Mouse (Mus musculus): ENCODE measurements around the gene Ggnbp2. TPM values are rescaled to one million over a fixed set of nuclear protein-coding genes. Genes with fewer than 3 reads are reported as not detected.
"Not testable (repeated sequence)": the region's sequence is repeated elsewhere in the genome, so short reads cannot be mapped to it uniquely, and the experiment has no call there.

The Ggnbp2 gene
- total RNA-seq, 2 experiments from 2014 or later, result 506 to 686 TPM

DNA sequence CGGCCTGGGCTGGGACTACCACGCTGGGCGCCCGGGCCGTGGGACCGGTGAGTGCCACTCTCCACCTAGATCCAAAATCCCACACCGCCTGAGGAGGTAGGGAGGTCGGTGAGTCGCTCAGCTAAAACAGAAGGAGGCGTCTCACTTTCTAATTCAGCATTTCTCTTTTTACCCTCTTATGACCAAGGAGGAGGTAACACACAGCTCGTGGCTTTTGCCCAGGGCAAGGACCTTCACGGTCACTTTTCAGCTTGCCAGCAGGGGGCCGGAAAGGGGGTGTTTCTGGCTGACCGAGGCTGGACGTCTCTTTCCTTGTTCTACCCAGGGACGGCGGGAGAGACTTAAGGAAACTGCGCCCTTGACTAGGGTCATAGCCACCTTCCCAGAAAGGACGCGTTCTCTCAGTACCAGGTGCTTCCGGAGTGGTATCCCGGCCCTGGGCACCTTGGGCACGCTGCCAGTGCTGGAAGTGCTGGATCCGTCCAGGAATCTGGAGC is 9.9 kb upstream of the Ggnbp2 start:
- peak; percentile 56 for ATAC-seq (replicated peaks; ENCODE audit: low FRiP score, poor library complexity, severe bottlenecking)

DNA sequence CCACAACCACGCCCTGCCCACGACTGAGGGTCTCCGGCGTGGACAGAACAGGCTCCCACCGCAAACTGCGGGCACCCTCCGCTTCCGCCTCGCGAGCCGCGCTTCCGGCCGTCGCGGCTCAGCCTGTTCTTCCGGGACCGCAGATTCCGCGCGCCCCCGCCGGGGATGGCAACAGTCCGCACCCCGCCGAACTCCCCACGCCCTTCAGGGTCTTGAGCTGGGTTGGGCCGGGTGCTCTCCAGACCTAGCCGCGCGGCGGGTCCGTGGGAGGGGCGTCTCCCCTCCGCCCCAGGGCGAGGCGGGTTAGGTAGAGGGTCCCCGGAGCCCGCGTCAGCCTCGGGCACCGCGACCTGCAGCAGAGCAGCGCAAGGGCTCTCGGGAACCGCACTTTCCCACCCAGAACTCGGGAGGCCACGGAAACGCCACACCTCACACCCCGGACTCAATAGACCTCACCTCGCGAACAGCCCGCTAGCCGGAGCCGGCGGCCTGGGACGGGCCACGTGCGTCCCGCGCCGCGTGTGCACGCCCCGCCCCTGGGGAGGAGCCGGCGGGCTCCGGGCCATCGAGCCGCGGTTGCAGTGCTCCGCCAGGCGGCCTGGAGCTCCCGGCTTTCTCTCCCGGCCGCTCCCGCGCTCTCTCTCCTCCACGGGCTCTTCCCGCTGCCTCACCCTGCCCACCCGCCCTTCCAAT is 9.3 kb upstream of the Ggnbp2 start, which contains the start of the genes Myo19 and Pigw:
Myo19 (plus strand) TSS at position 377 of the 693 bp plus-strand sequence.
Pigw (minus strand) TSS at position 514 of the 693 bp plus-strand sequence.
- peak; percentile 89 for ATAC-seq (replicated peaks; ENCODE audit: low FRiP score, poor library complexity, severe bottlenecking)

GRCm38 (mm10) chr11:84879007-84879771 is 8.6 kb upstream of the Ggnbp2 start:
- no peak for ATAC-seq (replicated peaks; ENCODE audit: low FRiP score, poor library complexity, severe bottlenecking)

DNA sequence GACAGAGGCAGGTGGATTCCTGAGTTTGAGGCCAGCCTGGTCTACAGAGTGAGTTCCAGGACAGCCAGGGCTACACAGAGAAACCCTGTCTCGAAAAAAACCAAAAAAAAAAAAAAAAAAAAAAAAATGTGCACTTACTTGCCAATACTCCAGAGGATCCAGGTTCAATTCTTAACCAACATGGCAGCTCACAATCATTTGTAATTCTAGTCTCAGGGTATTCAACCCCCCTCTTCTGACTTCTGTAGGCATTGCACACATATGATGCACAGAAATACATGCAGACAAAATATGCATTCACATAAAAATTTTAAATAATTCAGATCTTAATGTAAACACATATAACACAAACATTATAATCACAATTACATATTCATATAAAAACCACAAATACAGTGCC is 5.4 kb upstream of the Ggnbp2 start:
- ATAC-seq (replicated peaks; ENCODE audit: low FRiP score, poor library complexity, severe bottlenecking), result not testable (repeated sequence)

DNA sequence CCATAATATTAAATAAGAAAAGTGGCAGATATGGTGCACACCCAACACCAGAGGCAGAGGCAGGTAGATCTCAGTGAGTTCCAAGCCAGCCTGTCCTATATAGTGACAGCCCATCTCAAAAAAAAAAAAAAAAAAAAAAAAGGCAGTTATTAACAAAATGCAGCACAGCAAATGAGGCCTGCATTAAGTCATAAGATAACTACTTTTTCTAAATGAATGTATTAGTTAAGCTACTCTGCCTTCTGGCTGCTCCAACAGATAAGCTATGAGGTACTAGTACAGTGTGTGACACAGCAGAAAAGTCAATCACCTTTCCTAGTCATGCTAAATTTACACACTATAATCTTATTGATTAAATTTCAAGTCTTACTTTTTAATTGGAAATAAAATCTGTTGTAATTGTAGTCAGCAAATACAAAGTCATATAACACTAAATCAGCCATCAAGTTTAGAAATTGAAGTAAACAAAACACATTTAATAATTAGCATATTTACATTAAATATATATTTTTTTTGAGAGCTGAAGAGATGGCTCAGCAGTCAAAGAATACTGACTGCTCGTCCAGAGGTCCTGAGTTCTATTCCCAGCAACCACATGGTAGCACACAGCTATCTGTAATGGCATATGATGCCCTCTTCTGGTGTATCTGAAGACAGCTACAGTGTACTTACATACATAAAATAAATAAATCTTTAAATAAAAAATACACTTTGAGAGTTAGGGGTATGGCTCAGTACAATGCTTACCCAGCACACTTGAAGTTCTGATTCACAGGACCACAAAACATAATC is 2.6 kb upstream of the Ggnbp2 start:
- ATAC-seq (replicated peaks; ENCODE audit: low FRiP score, poor library complexity, severe bottlenecking), result peak; percentile 71

- ATAC-seq (replicated peaks; ENCODE audit: low FRiP score, poor library complexity, severe bottlenecking), result no peak
Observed at GRCm38 (mm10) chr11:84871548-84872069, 992 bp upstream of the Ggnbp2 start.

GRCm38 (mm10) chr11:84871046-84871445 is 429 bp upstream of the Ggnbp2 start:
- ATAC-seq (replicated peaks; ENCODE audit: low FRiP score, poor library complexity, severe bottlenecking), result peak; percentile 13

DNA sequence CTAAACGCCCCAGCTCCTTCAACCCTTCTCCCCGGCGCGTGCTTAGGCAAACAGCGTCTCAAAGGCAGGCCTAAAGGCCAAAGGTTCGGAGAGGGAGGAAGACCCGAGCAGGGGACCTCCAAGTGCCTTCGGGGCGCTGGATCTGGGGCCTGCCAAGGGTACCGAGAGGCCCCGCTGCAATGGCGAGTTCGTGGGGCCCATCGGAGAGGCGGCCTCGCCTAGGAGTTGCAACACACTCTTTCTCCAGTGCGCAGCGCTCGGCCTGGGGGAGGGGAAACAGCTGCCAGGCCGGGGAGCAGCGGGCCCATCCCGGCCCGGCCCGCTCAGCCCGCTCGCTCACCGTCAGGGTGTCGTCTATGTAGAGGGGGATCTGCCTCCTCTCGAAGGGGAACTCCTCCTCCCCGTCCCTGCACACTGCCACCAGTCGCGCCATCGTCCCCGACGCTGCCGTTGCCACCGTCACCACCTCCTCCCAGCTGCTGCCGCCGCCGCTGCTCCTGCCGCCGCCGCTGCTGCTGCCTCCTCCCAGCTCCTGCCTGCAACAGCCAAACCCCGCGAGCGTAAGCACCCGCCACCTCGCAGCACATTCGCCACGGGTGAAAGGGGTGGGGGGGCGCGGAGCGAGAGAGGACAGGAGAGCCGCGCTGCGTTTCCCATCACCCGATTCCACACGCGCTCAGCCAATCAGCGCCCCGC is 932 bp downstream of the Ggnbp2 start:
- peak; percentile 63 for ATAC-seq (replicated peaks; ENCODE audit: low FRiP score, poor library complexity, severe bottlenecking)

DNA sequence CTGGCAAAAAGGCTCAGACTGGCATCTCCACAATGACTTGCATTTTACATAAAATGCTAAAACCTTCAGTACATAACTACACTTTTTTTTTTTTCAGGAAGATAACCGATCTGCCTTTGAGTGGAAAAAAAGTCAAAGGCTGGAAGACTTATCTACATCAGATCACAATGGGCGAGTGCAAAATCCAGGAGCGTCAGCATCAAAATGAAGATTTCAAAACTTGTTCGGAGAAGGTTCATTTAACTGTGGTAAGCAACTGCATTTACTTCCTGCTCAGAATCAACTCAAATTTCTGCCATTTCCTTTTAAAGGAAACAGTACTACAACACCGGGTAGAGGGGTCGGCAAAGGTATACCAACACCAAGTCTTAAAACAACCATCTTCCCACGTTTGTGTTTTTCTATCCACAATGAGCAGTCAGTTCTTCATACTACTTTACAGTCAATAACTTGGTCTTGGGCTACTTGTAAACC is 1.8 kb downstream of the Ggnbp2 start:
- no peak for ATAC-seq (replicated peaks; ENCODE audit: low FRiP score, poor library complexity, severe bottlenecking)

GRCm38 (mm10) chr11:84867586-84867985 is 3.0 kb downstream of the Ggnbp2 start:
- no peak for ATAC-seq (replicated peaks; ENCODE audit: low FRiP score, poor library complexity, severe bottlenecking)

DNA sequence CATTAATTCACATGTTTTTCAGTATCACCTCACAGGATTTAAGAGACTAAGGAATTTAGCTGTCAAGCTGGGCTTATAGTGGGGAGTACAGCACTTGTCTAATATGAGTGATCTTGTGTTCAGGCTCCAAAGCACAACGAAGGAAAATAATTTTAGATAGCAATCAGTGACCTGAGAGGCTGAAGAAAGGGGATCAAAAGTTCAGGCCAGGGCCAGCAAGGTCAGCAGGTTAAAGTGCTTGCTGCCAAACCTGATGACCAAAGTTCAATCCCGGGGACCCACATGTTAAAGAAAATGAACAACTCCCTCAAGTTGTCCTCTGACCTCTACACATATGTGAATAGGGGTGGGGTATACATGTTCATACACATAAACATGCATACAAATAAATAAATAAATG is 5.3 kb downstream of the Ggnbp2 start:
- ATAC-seq (replicated peaks; ENCODE audit: low FRiP score, poor library complexity, severe bottlenecking), result no peak

DNA sequence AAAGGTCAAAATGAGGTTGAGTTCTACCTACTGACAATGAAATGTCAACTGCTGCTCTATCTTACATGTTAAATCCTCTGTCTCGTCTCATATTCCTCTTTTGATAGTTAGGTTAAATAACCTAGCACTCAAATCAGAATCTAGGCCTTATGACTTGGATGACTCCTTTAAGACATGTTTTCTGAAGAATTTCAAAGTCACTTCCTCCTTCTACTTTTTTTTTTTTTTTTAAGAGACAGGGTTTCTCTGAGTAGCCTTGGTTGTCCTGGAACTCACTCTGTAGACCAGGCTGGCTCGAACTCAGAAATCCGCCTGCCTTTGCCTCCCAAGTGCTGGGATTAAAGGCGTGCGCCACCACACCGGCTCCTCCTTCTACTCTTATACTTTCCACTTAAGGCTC is 15.3 kb downstream of the Ggnbp2 start:
- ATAC-seq (replicated peaks; ENCODE audit: low FRiP score, poor library complexity, severe bottlenecking), result no peak

- ATAC-seq (replicated peaks; ENCODE audit: low FRiP score, poor library complexity, severe bottlenecking), result no peak
Observed at GRCm38 (mm10) chr11:84847475-84848090, 23.0 kb downstream of the Ggnbp2 start.

GRCm38 (mm10) chr11:84846741-84847474 is 23.7 kb downstream of the Ggnbp2 start:
- no peak for ATAC-seq (replicated peaks; ENCODE audit: low FRiP score, poor library complexity, severe bottlenecking)

- ATAC-seq (replicated peaks; ENCODE audit: low FRiP score, poor library complexity, severe bottlenecking), result no peak
Observed at GRCm38 (mm10) chr11:84839330-84839729, 31.3 kb downstream of the Ggnbp2 start.

DNA sequence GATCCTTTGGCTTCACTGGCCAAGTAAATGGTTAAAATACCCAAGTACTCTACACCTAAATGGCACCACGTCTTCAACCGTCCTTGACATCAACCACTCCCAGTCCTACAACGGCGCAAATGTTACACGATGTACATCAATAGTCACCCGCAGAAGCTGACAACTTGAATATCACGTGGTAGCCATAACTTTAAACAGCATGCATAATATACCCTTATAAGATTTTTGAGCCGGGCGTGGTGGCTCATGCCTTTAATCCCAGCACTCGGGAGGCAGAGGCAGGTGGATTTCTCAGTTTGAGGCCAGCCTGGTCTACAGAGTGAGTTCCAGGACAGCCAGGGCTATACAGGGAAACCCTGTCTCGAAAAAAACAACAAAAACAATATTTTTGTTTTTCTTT is 41.1 kb downstream of the Ggnbp2 start:
- ATAC-seq (replicated peaks; ENCODE audit: low FRiP score, poor library complexity, severe bottlenecking), result not testable (repeated sequence)

GRCm38 (mm10) chr11:84828516-84829399 is 41.9 kb downstream of the Ggnbp2 start, which contains the start of gene Dhrs11:
Dhrs11 (minus strand) TSS chr11:84828994.
- ATAC-seq (replicated peaks; ENCODE audit: low FRiP score, poor library complexity, severe bottlenecking), result peak; percentile 82
